Mouse (Mus musculus): ENCODE measurements around the gene Plcl1. TPM values are rescaled to one million over a fixed set of nuclear protein-coding genes. Genes with fewer than 3 reads are reported as not detected.

Plcl1 gene
- polyA plus RNA-seq, 1 experiment from 2014 or later: 2.0 TPM

DNA sequence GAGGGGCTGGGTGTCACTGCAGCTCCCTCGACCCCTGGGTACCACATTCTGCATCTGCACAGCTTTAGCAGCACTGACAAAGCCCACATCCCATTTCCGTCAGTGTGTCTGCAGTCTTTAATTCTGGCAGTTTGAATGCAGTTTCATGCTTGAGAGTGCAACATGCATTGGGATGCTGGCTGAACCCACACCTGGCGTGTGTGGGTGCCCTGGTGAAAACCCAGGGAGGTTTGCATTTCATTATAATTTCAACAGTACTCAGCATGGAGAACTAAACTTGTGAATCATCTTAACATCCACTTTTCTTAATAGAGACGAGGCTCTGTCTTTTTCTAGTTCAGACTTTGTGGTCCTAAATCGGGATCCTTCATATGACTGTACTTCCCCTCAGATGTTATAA lies 261.1 kb downstream of the Plcl1 start:
- 52% methylated on average over 5 of the region's 5 CpGs for WGBS
- Histone ChIP-seq H3K9me3 (no peaks in the 10 kb centered on the region), H3K4me1 (replicated peaks) (peaks cover 24% of the 10 kb centered on the region), H3K27me3 (ENCODE audit: insufficient read depth, poor library complexity, severe bottlenecking) (peaks cover 32% of the 10 kb centered on the region), H3K27ac (peak overlapping the region; percentile 75), H3K4me3 (no peak overlapping the region), H3K36me3 (no peaks in the 10 kb centered on the region)
- no peak for DNase-seq (ENCODE audit: low spot score)

DNA sequence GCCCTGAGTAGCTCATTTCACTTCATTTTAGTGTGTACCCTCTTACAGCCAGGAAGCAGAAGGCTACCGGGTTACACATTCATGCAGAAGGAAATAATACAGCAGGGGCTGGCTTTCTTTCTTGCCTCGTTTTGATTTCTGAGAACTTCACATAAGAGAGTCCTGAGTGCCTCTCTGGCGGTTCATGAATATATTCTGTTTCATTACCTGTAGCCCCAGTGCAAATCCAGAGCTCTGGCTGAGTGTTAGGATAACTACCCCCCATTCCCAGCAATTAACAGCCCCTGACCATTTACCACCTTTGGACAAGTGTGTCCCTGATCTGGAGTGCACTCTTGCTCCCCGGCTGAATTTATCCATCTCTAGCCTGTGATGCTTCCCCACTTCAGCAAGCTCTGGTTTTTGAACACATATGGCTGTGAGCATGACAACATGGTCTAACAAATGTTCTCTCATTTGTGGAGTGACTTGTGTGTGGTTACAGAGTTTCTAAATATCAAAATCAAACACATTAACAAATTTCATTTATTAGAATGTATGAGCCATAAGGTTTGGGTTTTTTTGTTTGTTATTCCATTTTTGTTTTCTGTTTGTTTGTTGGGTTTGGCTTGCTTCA lies 263.0 kb downstream of the Plcl1 start:
- Histone ChIP-seq H3K27me3 (ENCODE audit: insufficient read depth, poor library complexity, severe bottlenecking) (peaks cover 23% of the 10 kb centered on the region), H3K9me3 (no peaks in the 10 kb centered on the region), H3K4me1 (replicated peaks) (peaks cover 24% of the 10 kb centered on the region), H3K4me3 (no peak overlapping the region), H3K27ac (no peak overlapping the region), H3K36me3 (no peaks in the 10 kb centered on the region)
- 72% methylated on average over 4 of the region's 4 CpGs for WGBS
- DNase-seq (ENCODE audit: low spot score): no peak

DNA sequence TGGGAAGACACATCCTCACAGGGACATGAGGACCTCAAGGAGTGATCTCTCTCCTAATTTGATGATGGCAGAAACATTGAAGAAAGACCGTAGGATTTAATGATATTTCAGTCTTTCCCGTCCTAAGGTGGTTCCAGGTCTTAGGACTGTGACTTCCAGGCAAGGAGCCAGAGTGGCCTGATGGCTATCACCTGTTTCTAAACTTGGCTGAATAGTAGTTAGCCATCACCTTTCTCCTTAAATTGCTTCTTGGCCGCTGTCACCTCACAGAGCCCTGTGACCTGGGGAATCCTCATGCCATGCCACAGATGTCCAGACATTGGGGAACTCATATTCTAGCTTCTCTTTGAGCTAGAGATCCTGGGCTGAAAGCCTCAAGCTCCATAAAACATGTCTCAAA lies 277.0 kb downstream of the Plcl1 start:
- Histone ChIP-seq H3K4me3 (no peak overlapping the region), H3K36me3 (no peaks in the 10 kb centered on the region), H3K27ac (no peak overlapping the region), H3K4me1 (replicated peaks) (0 out of 2 replicates have a peak, but pooled peaks cover 3% of the 10 kb centered on the region), H3K9me3 (no peaks in the 10 kb centered on the region), H3K27me3 (ENCODE audit: insufficient read depth, poor library complexity, severe bottlenecking) (no peaks in the 10 kb centered on the region)
- no peak for DNase-seq (ENCODE audit: low spot score)
- WGBS: 93% methylated on average over 3 of the region's 3 CpGs

DNA sequence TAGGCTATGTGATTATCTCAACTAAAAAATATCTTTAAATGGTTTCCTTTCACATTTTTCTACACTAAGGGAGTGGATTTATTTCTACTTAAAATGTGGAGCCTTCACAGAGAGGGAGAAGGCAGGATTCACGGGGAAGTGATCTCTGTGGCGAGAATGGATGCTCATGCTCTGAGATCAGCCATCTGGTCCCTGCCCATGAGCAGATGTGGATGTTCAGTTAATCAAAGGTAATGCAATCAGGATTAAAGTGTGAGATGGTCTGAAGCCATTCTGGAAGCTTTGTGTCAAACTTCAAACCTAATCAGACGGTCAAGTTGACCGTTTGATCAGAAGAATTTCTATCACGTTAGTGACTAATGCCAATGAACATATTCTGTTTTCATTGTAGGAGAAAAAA lies 280.5 kb downstream of the Plcl1 start:
- H3K9me3 ChIP-seq: no peaks in the 10 kb centered on the region
- WGBS: 90% methylated on average over 5 of the region's 5 CpGs
- peaks cover 7% of the 10 kb centered on the region for H3K27me3 ChIP-seq (ENCODE audit: insufficient read depth, poor library complexity, severe bottlenecking)
- no peak overlapping the region for H3K27ac ChIP-seq
- H3K4me3 ChIP-seq: no peak overlapping the region
- DNase-seq (ENCODE audit: low spot score): no peak
- 0 out of 2 replicates have a peak, but pooled peaks cover 5% of the 10 kb centered on the region for H3K4me1 ChIP-seq (replicated peaks)
- H3K36me3 ChIP-seq: no peaks in the 10 kb centered on the region

DNA sequence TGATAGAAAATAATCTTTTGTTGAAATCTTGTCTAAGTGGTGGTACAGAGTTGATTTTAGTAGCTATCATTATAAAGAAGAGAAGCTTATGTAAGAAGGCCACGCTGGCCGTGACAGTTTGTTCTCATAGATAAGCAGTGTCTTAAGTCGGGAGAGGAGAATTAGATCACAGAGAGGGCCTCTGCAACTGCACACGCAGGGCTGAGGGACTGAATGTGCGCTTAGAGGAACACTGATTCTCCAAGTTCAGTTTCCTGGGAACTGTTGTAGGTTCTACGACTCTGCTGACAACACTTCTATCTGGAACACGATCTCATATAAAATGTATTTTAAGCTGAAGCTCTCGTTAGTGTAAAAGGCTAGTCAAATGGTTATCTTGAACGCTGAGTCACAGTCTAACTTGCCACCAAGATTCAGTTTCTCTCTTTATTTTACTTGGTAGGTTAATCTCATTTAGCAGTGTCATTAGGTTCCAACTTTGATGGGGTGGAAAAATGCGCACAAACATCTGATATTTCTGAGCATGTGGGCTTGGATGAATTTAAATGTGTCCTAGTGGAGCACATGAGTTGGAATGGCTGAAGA lies 288.0 kb downstream of the Plcl1 start:
- Histone ChIP-seq H3K4me1 (replicated peaks) (no peaks in the 10 kb centered on the region), H3K27ac (no peak overlapping the region), H3K4me3 (no peak overlapping the region), H3K9me3 (no peaks in the 10 kb centered on the region), H3K27me3 (ENCODE audit: insufficient read depth, poor library complexity, severe bottlenecking) (peaks cover 39% of the 10 kb centered on the region), H3K36me3 (no peaks in the 10 kb centered on the region)
- 89% methylated on average over 10 of the region's 10 CpGs for WGBS
- no peak for DNase-seq (ENCODE audit: low spot score)

DNA sequence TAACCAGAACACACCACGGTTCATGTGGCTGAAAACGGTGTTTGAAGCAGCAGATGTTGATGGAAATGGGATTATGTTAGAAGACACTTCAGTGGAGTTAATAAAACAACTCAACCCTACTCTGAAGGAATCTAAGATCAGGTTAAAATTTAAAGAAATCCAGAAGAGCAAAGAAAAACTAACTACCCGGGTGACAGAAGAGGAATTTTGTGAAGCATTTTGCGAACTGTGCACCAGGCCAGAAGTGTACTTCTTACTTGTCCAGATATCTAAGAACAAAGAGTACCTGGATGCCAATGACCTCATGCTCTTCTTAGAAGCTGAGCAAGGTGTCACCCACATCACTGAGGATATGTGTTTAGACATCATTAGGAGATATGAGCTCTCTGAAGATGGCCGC lies 290.5 kb downstream of the Plcl1 start:
- no peak overlapping the region for H3K27ac ChIP-seq
- DNase-seq (ENCODE audit: low spot score): no peak
- H3K4me3 ChIP-seq: no peak overlapping the region
- H3K36me3 ChIP-seq: no peaks in the 10 kb centered on the region
- H3K4me1 ChIP-seq (replicated peaks): peaks cover 13% of the 10 kb centered on the region; the same call in 1 of the 2 replicates
- no peaks in the 10 kb centered on the region for H3K9me3 ChIP-seq
- peaks cover 32% of the 10 kb centered on the region; the same call in 1 of the 2 replicates for H3K27me3 ChIP-seq (ENCODE audit: insufficient read depth, poor library complexity, severe bottlenecking)
- 96% methylated on average over 5 of the region's 5 CpGs for WGBS

DNA sequence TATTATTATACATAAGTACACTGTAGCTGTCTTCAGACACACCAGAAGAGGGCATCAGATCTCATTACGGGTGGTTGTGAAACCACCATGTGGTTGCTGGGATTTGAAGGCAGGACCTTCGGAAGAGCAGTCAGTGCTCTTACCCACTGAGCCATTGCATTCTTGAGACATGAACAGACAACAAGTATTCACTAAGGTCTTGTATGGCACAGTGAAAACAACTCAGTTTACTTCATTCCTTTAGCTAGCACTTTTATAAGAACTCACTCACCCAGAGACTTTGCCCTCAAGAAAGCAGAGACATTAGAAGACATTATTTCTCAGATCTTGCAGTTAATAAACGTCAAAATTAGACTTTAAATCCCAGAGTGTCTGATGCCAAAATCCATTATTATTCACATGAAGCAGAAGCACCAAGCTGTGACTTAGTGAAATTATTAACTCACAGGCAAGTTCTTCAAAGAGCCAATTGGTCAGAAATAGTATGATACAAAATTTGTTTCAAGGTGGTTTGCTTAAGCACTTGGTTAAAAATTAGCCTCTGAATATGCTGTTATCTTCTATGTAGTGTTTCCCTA lies 293.8 kb downstream of the Plcl1 start:
- DNase-seq (ENCODE audit: low spot score): no peak
- H3K36me3 ChIP-seq: no peaks in the 10 kb centered on the region
- no peaks in the 10 kb centered on the region for H3K9me3 ChIP-seq
- WGBS: 71% methylated on average over 3 of the region's 3 CpGs
- peaks cover 43% of the 10 kb centered on the region; the same call in 1 of the 2 replicates for H3K27me3 ChIP-seq (ENCODE audit: insufficient read depth, poor library complexity, severe bottlenecking)
- H3K4me1 ChIP-seq (replicated peaks): peaks cover 28% of the 10 kb centered on the region
- H3K4me3 ChIP-seq: no peak overlapping the region
- H3K27ac ChIP-seq: no peak overlapping the region

DNA sequence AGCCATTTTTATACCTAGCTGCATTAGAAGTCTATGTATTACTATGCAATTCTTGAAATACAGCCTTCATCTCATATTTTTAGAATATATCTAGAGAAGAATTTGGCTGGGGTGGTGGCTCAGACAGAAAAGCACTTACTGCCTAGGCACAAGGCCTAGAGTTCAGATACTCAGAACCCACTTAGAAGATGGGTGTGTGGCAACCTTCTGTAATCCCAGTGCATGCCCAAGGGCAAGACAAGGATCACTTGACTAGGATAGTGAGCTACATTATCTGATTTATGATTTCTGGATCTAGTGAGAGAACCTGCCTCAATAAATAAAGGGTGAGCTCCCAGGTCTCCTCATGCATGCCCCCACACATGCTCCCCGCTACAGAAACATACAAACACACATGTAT lies 294.3 kb downstream of the Plcl1 start:
- whole genome bisulfite sequencing: 93% methylated on average over 1 of the region's 1 CpGs

DNA sequence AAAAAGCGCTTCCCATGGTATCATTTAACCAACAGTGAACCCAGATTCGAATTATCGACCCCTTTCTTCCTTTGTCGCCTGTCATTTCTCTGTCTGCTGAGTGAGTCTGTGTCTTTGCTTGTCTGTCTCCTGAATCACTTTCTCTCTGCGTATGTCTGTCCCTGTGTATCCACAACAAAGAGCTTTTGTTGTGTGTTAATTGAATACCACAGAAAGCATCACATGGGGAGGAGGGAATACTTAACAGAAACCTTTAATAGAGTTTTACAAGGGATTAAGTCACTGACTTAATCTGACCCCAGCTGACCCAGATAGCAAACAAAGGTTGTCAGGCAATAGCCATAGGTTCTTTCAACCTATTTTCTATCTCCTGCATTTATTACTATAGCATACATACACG lies 295.0 kb downstream of the Plcl1 start:
- Histone ChIP-seq H3K27ac (no peak overlapping the region), H3K4me3 (no peak overlapping the region), H3K27me3 (ENCODE audit: insufficient read depth, poor library complexity, severe bottlenecking) (peaks cover 34% of the 10 kb centered on the region; the same call in 1 of the 2 replicates), H3K9me3 (no peaks in the 10 kb centered on the region), H3K4me1 (replicated peaks) (peaks cover 41% of the 10 kb centered on the region), H3K36me3 (no peaks in the 10 kb centered on the region)
- 34% methylated on average over 6 of the region's 6 CpGs for WGBS
- DNase-seq (ENCODE audit: low spot score): no peak

More for the DNA sequence above, 294.3 kb downstream of the Plcl1 start:
- peaks cover 39% of the 10 kb centered on the region; the same call in 1 of the 2 replicates for H3K27me3 ChIP-seq (ENCODE audit: insufficient read depth, poor library complexity, severe bottlenecking)
- H3K9me3 ChIP-seq: no peaks in the 10 kb centered on the region
- DNase-seq (ENCODE audit: low spot score): no peak
- H3K27ac ChIP-seq: no peak overlapping the region
- H3K4me3 ChIP-seq: no peak overlapping the region
- peaks cover 34% of the 10 kb centered on the region for H3K4me1 ChIP-seq (replicated peaks)
- H3K36me3 ChIP-seq: no peaks in the 10 kb centered on the region

DNA sequence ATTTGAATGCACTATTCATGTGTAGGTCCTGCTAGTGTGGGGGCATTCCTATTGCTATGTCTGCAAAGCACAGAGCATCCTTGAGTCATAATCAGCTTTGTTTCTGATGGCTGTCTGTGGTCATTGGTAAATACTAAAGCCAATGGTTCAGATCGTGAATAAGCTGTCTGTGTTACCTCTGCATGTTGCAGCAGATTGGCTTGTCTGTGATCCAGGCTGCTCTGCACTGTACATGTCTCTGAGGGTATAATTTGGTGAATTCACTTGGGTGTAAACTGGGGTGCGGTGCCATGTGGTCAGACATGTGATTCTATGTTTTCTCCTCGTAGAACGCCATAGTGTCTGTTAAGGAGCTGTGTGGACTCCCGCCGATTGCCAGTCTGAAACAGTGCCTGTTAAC lies 295.9 kb downstream of the Plcl1 start:
- Histone ChIP-seq H3K4me3 (no peak overlapping the region), H3K9me3 (no peaks in the 10 kb centered on the region), H3K36me3 (no peaks in the 10 kb centered on the region), H3K4me1 (replicated peaks) (peaks cover 50% of the 10 kb centered on the region), H3K27me3 (ENCODE audit: insufficient read depth, poor library complexity, severe bottlenecking) (peaks cover 26% of the 10 kb centered on the region; the same call in 1 of the 2 replicates), H3K27ac (peak overlapping the region; percentile 56; the same call in 1 of the 2 replicates)
- DNase-seq (ENCODE audit: low spot score): no peak
- WGBS: 80% methylated on average over 6 of the region's 6 CpGs

DNA sequence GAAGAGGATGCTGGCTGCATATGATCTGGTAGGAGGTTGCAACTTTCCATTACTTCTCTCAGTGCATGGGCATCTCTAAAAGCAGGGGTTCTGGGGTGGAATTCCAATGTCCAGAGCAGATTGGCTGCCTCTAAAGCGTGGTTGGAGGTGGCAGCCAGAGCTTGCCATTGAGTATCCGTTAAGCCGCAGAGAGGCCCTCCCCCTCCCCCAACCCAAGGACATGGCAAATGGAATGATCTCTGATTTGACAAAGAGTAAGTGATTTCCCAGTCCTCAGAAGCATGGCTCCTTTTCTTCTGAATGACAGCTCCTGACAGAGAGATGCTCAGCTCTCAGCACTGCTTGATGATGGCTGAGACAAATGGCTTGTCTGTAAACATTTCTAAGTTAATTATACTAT lies 296.4 kb downstream of the Plcl1 start:
- H3K9me3 ChIP-seq: no peaks in the 10 kb centered on the region
- H3K27me3 ChIP-seq (ENCODE audit: insufficient read depth, poor library complexity, severe bottlenecking): peaks cover 26% of the 10 kb centered on the region; the same call in 1 of the 2 replicates
- H3K36me3 ChIP-seq: no peaks in the 10 kb centered on the region
- WGBS: 27% methylated on average over 3 of the region's 3 CpGs
- H3K4me3 ChIP-seq: no peak overlapping the region
- H3K4me1 ChIP-seq (replicated peaks): peaks cover 52% of the 10 kb centered on the region
- peak overlapping the region; percentile 56; the same call in 1 of the 2 replicates for H3K27ac ChIP-seq
- DNase-seq (ENCODE audit: low spot score): peak; percentile 30

DNA sequence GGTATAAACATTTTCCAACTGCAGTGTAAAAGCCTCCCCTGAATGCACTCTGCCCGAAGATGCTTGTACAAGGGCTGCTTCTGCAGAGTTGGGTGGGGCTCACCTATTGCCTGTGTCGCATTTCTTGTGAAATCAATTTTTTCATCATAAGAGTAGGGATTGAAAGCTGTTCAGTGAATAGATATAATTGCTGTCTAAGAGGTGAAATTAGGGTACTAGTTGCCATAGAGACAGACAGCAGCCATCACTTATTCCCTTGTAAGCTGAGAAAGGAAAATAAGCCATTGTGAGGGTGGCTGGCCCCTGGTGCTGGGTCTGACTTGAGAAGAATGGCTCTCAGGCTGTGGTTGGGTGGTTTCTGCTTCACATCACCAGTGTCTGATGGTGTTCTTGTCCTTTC lies 299.0 kb downstream of the Plcl1 start:
- Histone ChIP-seq H3K27ac (peak overlapping the region; percentile 78; the same call in 1 of the 2 replicates), H3K36me3 (no peaks in the 10 kb centered on the region), H3K9me3 (no peaks in the 10 kb centered on the region), H3K4me3 (no peak overlapping the region), H3K4me1 (replicated peaks) (peaks cover 52% of the 10 kb centered on the region), H3K27me3 (ENCODE audit: insufficient read depth, poor library complexity, severe bottlenecking) (peaks cover 11% of the 10 kb centered on the region; the same call in 1 of the 2 replicates)
- DNase-seq (ENCODE audit: low spot score): peak; percentile 36
- 29% methylated on average over 2 of the region's 2 CpGs for WGBS

DNA sequence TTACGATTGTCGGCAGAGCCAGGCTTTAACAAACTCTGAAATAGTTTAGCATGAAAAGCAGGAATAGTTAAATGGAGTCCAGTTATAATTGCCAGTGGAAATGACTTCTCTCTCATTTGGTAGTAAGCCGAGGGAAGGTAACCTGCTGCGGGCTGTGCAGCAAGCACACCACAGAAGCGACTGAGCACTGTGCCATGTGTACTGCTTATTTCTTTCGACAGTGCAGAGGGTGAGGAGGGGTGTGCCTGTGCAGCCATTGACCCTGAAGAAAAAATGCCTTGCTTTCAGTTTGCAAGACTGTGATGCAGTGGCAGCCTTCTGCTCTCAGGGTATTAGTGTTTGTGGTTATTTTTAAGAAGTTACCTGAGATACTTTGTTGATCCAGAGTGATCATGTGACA lies 299.5 kb downstream of the Plcl1 start:
- peaks cover 11% of the 10 kb centered on the region; the same call in 1 of the 2 replicates for H3K27me3 ChIP-seq (ENCODE audit: insufficient read depth, poor library complexity, severe bottlenecking)
- no peaks in the 10 kb centered on the region for H3K36me3 ChIP-seq
- H3K9me3 ChIP-seq: no peaks in the 10 kb centered on the region
- H3K27ac ChIP-seq: peak overlapping the region; percentile 78
- no peak overlapping the region for H3K4me3 ChIP-seq
- no peak for DNase-seq (ENCODE audit: low spot score)
- peaks cover 49% of the 10 kb centered on the region for H3K4me1 ChIP-seq (replicated peaks)
- 56% methylated on average over 6 of the region's 6 CpGs for WGBS

Measured in hindbrain, embryonic 10.5 days (tissue).